Mouse (Mus musculus) midbrain, embryonic 12.5 days (tissue): ENCODE measurements at regions not wholly inside any gene's neighbourhood (a gene's known extent, or its start where the extent isn't known, plus 50 kb on each side); places are given as distances from the start of the nearest gene placed in this dataset.
A peak's percentile ranks its signal among the peaks of the same experiment; 100 is the strongest.
"Not testable (repeated sequence)": the region's sequence is repeated elsewhere in the genome, so short reads cannot be mapped to it uniquely, and the experiment has no call there.

Source experiments
- ATAC-seq: fragments of 200-750 bp; cut with Nextera tagmentation; 2 replicates; pipeline ENCODE4 v1.8.0; 2017; ENCODE audit warnings: low read depth, moderate TSS enrichment, moderate library complexity; ENCODE audit not compliant: low FRiP score
- H3K27ac ChIP-seq: fragments of 300-500 bp; sonication (generic); replicated peaks from 2 replicates; pipeline ENCODE4 v1.5.1; 2016; ENCODE audit warnings: mild to moderate bottlenecking
- H3K27me3 ChIP-seq: fragments of 300-500 bp; sonication (generic); 2 replicates; pipeline ENCODE4 v1.6.1; 2016; ENCODE audit warnings: mild to moderate bottlenecking
- H3K36me3 ChIP-seq: fragments of 300-500 bp; sonication (generic); 2 replicates; pipeline ENCODE4 v1.6.1; 2016
- H3K4me1 ChIP-seq: fragments of 300-500 bp; sonication (generic); 2 replicates; pipeline ENCODE4 v1.6.1; 2016
- H3K4me2 ChIP-seq: fragments of 300-500 bp; sonication (generic); replicated peaks from 2 replicates; pipeline ENCODE4 v1.6.1; 2016; ENCODE audit warnings: mild to moderate bottlenecking, moderate library complexity
- H3K4me3 ChIP-seq: fragments of 300-500 bp; sonication (generic); 2 replicates; pipeline ENCODE4 v1.5.1; 2016; ENCODE audit warnings: mild to moderate bottlenecking
- H3K9ac ChIP-seq: fragments of 300-500 bp; sonication (generic); replicated peaks from 2 replicates; pipeline ENCODE4 v1.6.1; 2016; ENCODE audit warnings: mild to moderate bottlenecking, moderate library complexity
- H3K9me3 ChIP-seq: fragments of 300-500 bp; sonication (generic); 2 replicates; pipeline ENCODE4 v1.6.1; 2016; ENCODE audit warnings: mild to moderate bottlenecking
- WGBS: fragments of 180-500 bp; shearing (Covaris S2); methylation state at CpG from one replicate; pipeline ENCODE4 v1.1.7; 2016; 5-methylcytosine and 5-hydroxymethylcytosine counted together

- Histone ChIP-seq H3K9me3 (no peaks in the 10 kb centered on the region), H3K4me1 (no peaks in the 10 kb centered on the region), H3K4me2 (no peak overlapping the region), H3K4me3 (no peak overlapping the region), H3K27me3 (no peaks in the 10 kb centered on the region), H3K9ac (no peak overlapping the region), H3K36me3 (no peaks in the 10 kb centered on the region), H3K27ac (no peak overlapping the region)
- 93% methylated on average over 6 of the region's 6 CpGs for WGBS
- no peak for ATAC-seq
Observed at GRCm38 (mm10) chr17:82484609-82485008, 730.5 kb upstream of the Pkdcc start.

DNA sequence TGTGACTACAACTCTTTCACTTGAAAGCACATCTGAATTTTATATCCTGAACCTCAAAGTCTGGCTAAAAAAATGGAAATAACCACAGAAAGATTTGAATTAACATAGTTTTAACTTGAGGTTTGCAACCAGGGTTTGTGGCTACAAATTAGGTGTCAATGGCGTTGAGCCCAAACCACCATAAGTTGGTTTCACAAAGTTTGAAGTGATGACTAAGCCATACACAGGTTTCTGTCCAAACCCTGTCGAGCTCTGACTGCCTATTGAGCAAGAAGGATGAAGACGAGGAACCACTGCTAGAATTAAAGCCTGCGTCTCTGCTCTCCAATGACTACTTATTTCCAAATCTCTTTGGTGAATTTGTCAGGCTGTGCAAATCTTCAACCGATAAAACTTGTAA, 719.8 kb upstream of the Slc8a1 start:
- Histone ChIP-seq H3K27me3 (no peaks in the 10 kb centered on the region), H3K4me2 (no peak overlapping the region), H3K36me3 (no peaks in the 10 kb centered on the region), H3K9ac (no peak overlapping the region), H3K9me3 (no peaks in the 10 kb centered on the region), H3K27ac (no peak overlapping the region), H3K4me3 (no peak overlapping the region), H3K4me1 (no peaks in the 10 kb centered on the region)
- no peak for ATAC-seq
- WGBS = 86% methylated on average over 5 of the region's 5 CpGs

DNA sequence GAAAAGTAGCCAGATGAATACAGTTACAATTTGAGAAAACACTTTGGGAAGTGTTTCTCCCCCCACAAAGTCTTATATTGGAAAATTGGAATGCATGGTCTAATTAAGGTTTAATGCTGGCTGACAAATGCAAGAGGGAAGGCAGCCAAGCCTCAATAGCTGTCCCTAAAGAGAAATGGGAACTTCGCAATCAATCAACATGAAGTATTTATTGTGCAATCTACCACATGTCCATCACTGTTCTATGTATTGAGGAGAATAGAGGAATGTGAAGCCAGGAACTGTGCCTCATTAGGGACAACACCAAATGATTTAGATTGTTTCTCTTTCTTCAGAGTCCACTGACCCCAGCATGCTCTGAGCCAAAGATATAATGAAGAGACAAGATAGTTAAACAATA, 715.7 kb upstream of the Slc8a1 start:
- WGBS = 89% methylated on average over 1 of the region's 1 CpGs
- ATAC-seq = no peak
- no peak overlapping the region for H3K27ac ChIP-seq
- no peak overlapping the region for H3K4me2 ChIP-seq
- no peak overlapping the region for H3K4me3 ChIP-seq
- no peaks in the 10 kb centered on the region for H3K4me1 ChIP-seq
- H3K9me3 ChIP-seq = no peaks in the 10 kb centered on the region
- no peaks in the 10 kb centered on the region for H3K27me3 ChIP-seq
- no peaks in the 10 kb centered on the region for H3K36me3 ChIP-seq
- no peak overlapping the region for H3K9ac ChIP-seq

DNA sequence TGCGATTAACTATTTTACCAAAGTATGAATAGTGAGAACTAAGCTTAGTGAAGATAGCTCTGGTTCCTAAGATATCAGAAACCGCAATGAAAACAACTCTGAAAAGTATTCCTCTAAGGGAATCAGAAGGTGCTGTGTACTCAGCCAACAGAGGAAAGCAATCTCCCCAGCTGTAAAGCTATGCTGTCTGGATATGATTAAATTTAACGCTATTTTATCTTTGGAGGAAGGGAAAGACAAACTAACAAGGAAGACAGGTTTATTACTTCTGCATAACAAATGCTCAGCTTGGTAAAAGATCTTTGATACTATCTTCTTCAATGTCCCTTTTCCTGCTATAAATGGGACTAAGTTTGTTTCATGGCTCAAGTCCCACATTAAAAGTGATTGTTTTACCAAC, 700.9 kb upstream of the Slc8a1 start:
- Histone ChIP-seq H3K4me1 (no peaks in the 10 kb centered on the region), H3K4me2 (no peak overlapping the region), H3K27me3 (no peaks in the 10 kb centered on the region), H3K4me3 (no peak overlapping the region), H3K36me3 (no peaks in the 10 kb centered on the region), H3K27ac (no peak overlapping the region), H3K9me3 (no peaks in the 10 kb centered on the region), H3K9ac (no peak overlapping the region)
- WGBS = 90% methylated on average over 3 of the region's 3 CpGs
- no peak for ATAC-seq

- Histone ChIP-seq H3K4me1 (no peaks in the 10 kb centered on the region), H3K27ac (no peak overlapping the region), H3K36me3 (no peaks in the 10 kb centered on the region), H3K9me3 (no peaks in the 10 kb centered on the region), H3K27me3 (no peaks in the 10 kb centered on the region), H3K4me3 (no peak overlapping the region), H3K9ac (no peak overlapping the region), H3K4me2 (no peak overlapping the region)
- no peak for ATAC-seq
- WGBS = 91% methylated on average over 3 of the region's 3 CpGs
Observed at GRCm38 (mm10) chr17:82437206-82437605, 699.0 kb upstream of the Slc8a1 start.

DNA sequence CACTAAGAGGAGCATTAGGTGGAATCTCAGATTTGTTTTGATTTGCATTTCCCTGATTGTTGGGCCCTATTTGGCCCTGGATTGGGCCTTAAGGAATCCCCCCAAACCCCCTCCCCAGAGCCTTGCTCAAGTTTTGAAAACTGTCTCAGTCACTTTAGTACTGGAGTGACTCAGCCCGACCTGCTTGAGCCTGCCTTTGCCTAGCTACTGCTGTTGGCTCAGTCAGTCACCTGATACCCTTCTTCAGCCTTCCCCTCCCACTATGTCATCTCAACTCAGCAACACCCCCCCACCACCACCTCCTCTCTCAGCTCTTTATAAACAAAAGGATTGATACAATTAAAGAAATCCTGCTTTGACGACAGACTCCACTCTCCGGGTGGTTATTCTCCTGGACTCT, 694.5 kb upstream of the Slc8a1 start:
- WGBS = 45% methylated on average over 3 of the region's 3 CpGs
- no peaks in the 10 kb centered on the region for H3K9me3 ChIP-seq
- no peak overlapping the region for H3K9ac ChIP-seq
- ATAC-seq = 0 out of 2 replicates have a peak, but pooled peaks have one; percentile 47
- no peaks in the 10 kb centered on the region for H3K4me1 ChIP-seq
- H3K27me3 ChIP-seq = no peaks in the 10 kb centered on the region
- H3K4me3 ChIP-seq = no peak overlapping the region
- no peaks in the 10 kb centered on the region for H3K36me3 ChIP-seq
- no peak overlapping the region for H3K4me2 ChIP-seq
- no peak overlapping the region for H3K27ac ChIP-seq

DNA sequence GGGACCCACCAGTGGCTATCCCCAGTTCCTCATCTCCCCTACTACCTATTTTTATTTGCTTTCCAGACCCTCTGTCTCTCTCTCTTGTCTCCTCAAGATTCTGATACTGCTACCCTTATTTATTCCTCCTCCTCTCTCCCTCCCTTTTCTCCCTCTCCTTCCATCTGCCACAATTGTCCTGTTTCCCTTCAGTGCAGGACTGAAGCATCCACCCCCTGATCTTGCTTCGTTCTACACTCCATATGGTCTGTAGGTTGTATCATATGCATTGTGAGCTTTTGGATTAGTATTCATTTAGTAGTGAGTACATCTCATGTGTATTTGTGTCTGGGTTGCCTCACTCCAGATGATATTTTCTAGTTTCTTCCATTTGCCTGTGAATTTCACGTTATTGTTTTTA, 670.1 kb upstream of the Slc8a1 start:
- H3K4me2 ChIP-seq = no peak overlapping the region
- H3K4me1 ChIP-seq = no peaks in the 10 kb centered on the region
- no peaks in the 10 kb centered on the region for H3K36me3 ChIP-seq
- no peak for ATAC-seq
- no peak overlapping the region for H3K4me3 ChIP-seq
- H3K27ac ChIP-seq = no peak overlapping the region
- WGBS = 87% methylated on average over 2 of the region's 2 CpGs
- H3K9ac ChIP-seq = no peak overlapping the region
- H3K27me3 ChIP-seq = no peaks in the 10 kb centered on the region
- no peaks in the 10 kb centered on the region for H3K9me3 ChIP-seq

DNA sequence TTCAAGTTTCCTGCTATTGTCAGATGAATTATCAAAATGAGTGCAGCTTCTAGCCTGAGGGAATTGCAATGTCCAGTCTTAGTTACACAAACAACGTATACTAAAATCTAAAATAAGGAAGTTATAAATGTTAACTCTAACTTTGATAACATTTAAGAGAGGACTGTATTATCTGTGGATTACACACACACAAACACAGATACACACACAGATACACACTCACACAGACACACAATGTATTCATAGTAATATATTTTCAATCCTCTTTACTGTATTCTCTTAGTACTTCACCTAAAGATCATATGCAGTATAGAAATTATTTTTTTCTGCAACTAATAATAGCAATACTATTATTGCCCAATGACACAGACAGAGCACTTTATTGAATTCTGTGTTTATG, 661.2 kb upstream of the Slc8a1 start:
- Histone ChIP-seq H3K27me3 (no peaks in the 10 kb centered on the region), H3K9me3 (no peaks in the 10 kb centered on the region), H3K4me3 (no peak overlapping the region), H3K4me2 (no peak overlapping the region), H3K4me1 (no peaks in the 10 kb centered on the region), H3K27ac (no peak overlapping the region), H3K9ac (no peak overlapping the region), H3K36me3 (no peaks in the 10 kb centered on the region)
- WGBS = 90% methylated on average over 1 of the region's 1 CpGs
- no peak for ATAC-seq

GRCm38 (mm10) chr17:82379371-82379770, 641.2 kb upstream of the Slc8a1 start:
- ATAC-seq, H3K9ac ChIP-seq, H3K27ac ChIP-seq, H3K27me3 ChIP-seq, H3K36me3 ChIP-seq, H3K4me1 ChIP-seq, H3K4me2 ChIP-seq, H3K9me3 ChIP-seq, H3K4me3 ChIP-seq: not testable (repeated sequence)
- WGBS = 92% methylated on average over 3 of the region's 11 CpGs

DNA sequence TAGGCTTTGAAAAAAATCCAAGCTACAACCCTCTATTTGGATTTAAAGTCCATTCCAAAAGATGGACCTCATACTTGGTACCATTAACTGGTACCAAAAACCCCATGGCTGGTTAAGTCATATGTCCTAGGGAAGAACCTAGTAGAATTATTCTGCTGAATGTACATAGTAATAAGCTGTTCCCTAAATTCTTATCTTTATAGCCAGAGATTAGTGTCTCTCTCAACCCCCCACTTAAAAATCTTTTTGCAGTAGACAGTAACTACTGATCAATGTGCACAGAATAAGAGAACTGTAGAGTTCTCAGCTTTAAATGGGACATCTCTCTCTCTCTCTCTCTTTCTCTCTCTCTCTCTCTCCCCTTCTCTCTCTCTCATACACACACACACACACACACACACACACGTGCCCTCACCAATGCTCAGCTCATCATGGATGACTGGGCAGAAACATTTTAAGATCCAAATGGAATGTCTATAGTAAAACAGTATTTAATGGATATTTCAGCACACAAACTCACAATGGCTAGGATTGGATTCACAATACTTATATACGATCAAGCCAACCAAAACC, 640.2 kb upstream of the Slc8a1 start:
- H3K27ac ChIP-seq = no peak overlapping the region
- no peaks in the 10 kb centered on the region for H3K4me1 ChIP-seq
- H3K36me3 ChIP-seq = no peaks in the 10 kb centered on the region
- WGBS = 82% methylated on average over 2 of the region's 2 CpGs
- H3K9ac ChIP-seq = no peak overlapping the region
- H3K4me2 ChIP-seq = no peak overlapping the region
- no peaks in the 10 kb centered on the region for H3K9me3 ChIP-seq
- no peak overlapping the region for H3K4me3 ChIP-seq
- ATAC-seq = no peak
- no peaks in the 10 kb centered on the region for H3K27me3 ChIP-seq

- ATAC-seq = no peak
- no peaks in the 10 kb centered on the region for H3K4me1 ChIP-seq
- 92% methylated on average over 1 of the region's 1 CpGs for WGBS
- H3K9ac ChIP-seq = no peak overlapping the region
- H3K4me3 ChIP-seq = no peak overlapping the region
- H3K9me3 ChIP-seq = no peaks in the 10 kb centered on the region
- no peaks in the 10 kb centered on the region for H3K36me3 ChIP-seq
- no peak overlapping the region for H3K27ac ChIP-seq
- H3K4me2 ChIP-seq = no peak overlapping the region
- H3K27me3 ChIP-seq = no peaks in the 10 kb centered on the region
Observed at GRCm38 (mm10) chr17:82377176-82377592, 639.0 kb upstream of the Slc8a1 start.

GRCm38 (mm10) chr17:82367876-82368275, 629.7 kb upstream of the Slc8a1 start:
- no peaks in the 10 kb centered on the region for H3K4me1 ChIP-seq
- H3K9ac ChIP-seq = no peak overlapping the region
- H3K27ac ChIP-seq = no peak overlapping the region
- no peaks in the 10 kb centered on the region for H3K27me3 ChIP-seq
- no peaks in the 10 kb centered on the region for H3K36me3 ChIP-seq
- no peak overlapping the region for H3K4me3 ChIP-seq
- ATAC-seq = no peak
- H3K4me2 ChIP-seq = no peak overlapping the region
- H3K9me3 ChIP-seq = no peaks in the 10 kb centered on the region

GRCm38 (mm10) chr17:82366001-82366400, 627.8 kb upstream of the Slc8a1 start:
- H3K4me2 ChIP-seq = no peak overlapping the region
- no peak overlapping the region for H3K9ac ChIP-seq
- 89% methylated on average over 4 of the region's 4 CpGs for WGBS
- no peaks in the 10 kb centered on the region for H3K9me3 ChIP-seq
- H3K27ac ChIP-seq = no peak overlapping the region
- no peak for ATAC-seq
- H3K36me3 ChIP-seq = no peaks in the 10 kb centered on the region
- H3K27me3 ChIP-seq = no peaks in the 10 kb centered on the region
- no peak overlapping the region for H3K4me3 ChIP-seq
- no peaks in the 10 kb centered on the region for H3K4me1 ChIP-seq
